Mouse (Mus musculus): ENCODE results near the gene Dffa.

The Dffa gene

GRCm38 (mm10) chr4:149103875-149104561, at the start of gene Dffa:
TSS of gene Dffa (plus strand) at chr4:149104146.
- DNase-seq: peak; percentile 92 to 98

- DNase-seq: no peak
Measured at GRCm38 (mm10) chr4:149055847-149056246, 48.1 kb upstream of the Dffa start.

GRCm38 (mm10) chr4:149056957-149057356, 47.0 kb upstream of the Dffa start:
- no peak for DNase-seq

GRCm38 (mm10) chr4:149057470-149057869, 46.5 kb upstream of the Dffa start:
- DNase-seq: no peak

- DNase-seq: no peak
Measured at GRCm38 (mm10) chr4:149058298-149058697, 45.6 kb upstream of the Dffa start.

GRCm38 (mm10) chr4:149059713-149060112, 44.2 kb upstream of the Dffa start:
- no peak for DNase-seq

- peak; percentile 39 to 41 for DNase-seq
Measured at GRCm38 (mm10) chr4:149060621-149061431, 43.1 kb upstream of the Dffa start.

GRCm38 (mm10) chr4:149061432-149061718, 42.6 kb upstream of the Dffa start:
- no peak for DNase-seq

- no peak for DNase-seq
Measured at GRCm38 (mm10) chr4:149062406-149063318, 41.3 kb upstream of the Dffa start.

GRCm38 (mm10) chr4:149064061-149064854, 39.7 kb upstream of the Dffa start:
- DNase-seq: no peak

GRCm38 (mm10) chr4:149066672-149067551, 37.0 kb upstream of the Dffa start:
- DNase-seq: peak; percentile 51 to 52

- no peak for DNase-seq
Measured at GRCm38 (mm10) chr4:149075073-149075472, 28.9 kb upstream of the Dffa start.

GRCm38 (mm10) chr4:149075871-149076575, 27.9 kb upstream of the Dffa start:
- DNase-seq: peak; percentile 57 to 63

GRCm38 (mm10) chr4:149078261-149078660, 25.7 kb upstream of the Dffa start:
- DNase-seq: no peak

GRCm38 (mm10) chr4:149079629-149080028, 24.3 kb upstream of the Dffa start:
- DNase-seq: no peak

GRCm38 (mm10) chr4:149080111-149080510, 23.8 kb upstream of the Dffa start:
- DNase-seq: no peak

GRCm38 (mm10) chr4:149081528-149081927, 22.4 kb upstream of the Dffa start:
- peak; percentile 88 to 90 for DNase-seq

- no peak for DNase-seq
Measured at GRCm38 (mm10) chr4:149085381-149085780, 18.6 kb upstream of the Dffa start.

GRCm38 (mm10) chr4:149091364-149091763, 12.6 kb upstream of the Dffa start:
- DNase-seq: no peak

GRCm38 (mm10) chr4:149097956-149098355, 6.0 kb upstream of the Dffa start:
- DNase-seq: no peak

GRCm38 (mm10) chr4:149098571-149098970, 5.4 kb upstream of the Dffa start:
- no peak for DNase-seq
